Mouse (Mus musculus) embryonic facial prominence, embryonic 15.5 days (tissue): Measurements from ENCODE around the gene Cdkl3. TPM values are rescaled to one million over a fixed set of nuclear protein-coding genes. Genes with fewer than 3 reads are reported as not detected.

Source experiments
- ATAC-seq: fragments of 200-750 bp; cut with Nextera tagmentation; 2 replicates; pipeline ENCODE4 v1.8.0; 2017; ENCODE audit warnings: low read depth, moderate TSS enrichment; ENCODE audit not compliant: insufficient number of reproducible peaks, low FRiP score, low TSS enrichment
- H3K27ac ChIP-seq: fragments of 300-500 bp; sonication (generic); replicated peaks from 2 replicates; pipeline ENCODE4 v1.5.1; 2015; ENCODE audit warnings: mild to moderate bottlenecking, inconsistent platforms
- H3K27me3 ChIP-seq: fragments of 300-500 bp; sonication (generic); 2 replicates; pipeline ENCODE4 v1.6.1; 2015; ENCODE audit warnings: inconsistent platforms
- H3K36me3 ChIP-seq: fragments of 300-500 bp; sonication (generic); 2 replicates; pipeline ENCODE4 v1.6.1; 2015; ENCODE audit warnings: mild to moderate bottlenecking, inconsistent platforms
- H3K4me1 ChIP-seq: fragments of 300-500 bp; sonication (generic); 2 replicates; pipeline ENCODE4 v1.6.1; 2015; ENCODE audit warnings: inconsistent platforms
- H3K4me2 ChIP-seq: fragments of 300-500 bp; sonication (generic); replicated peaks from 2 replicates; pipeline ENCODE4 v1.6.1; 2015; ENCODE audit warnings: mild to moderate bottlenecking, inconsistent platforms
- H3K4me3 ChIP-seq: fragments of 300-500 bp; sonication (generic); replicated peaks from 2 replicates; pipeline ENCODE4 v1.5.1; 2015; ENCODE audit warnings: mild to moderate bottlenecking, inconsistent platforms
- H3K9ac ChIP-seq: fragments of 300-500 bp; sonication (generic); 2 replicates; pipeline ENCODE4 v1.6.1; 2015; ENCODE audit warnings: inconsistent platforms
- H3K9me3 ChIP-seq: fragments of 300-500 bp; sonication (generic); replicated peaks from 2 replicates; pipeline ENCODE4 v1.6.1; 2016; ENCODE audit warnings: inconsistent platforms
- WGBS: fragments of 180-500 bp; shearing (Covaris S2); methylation state at CpG from one replicate; pipeline ENCODE4 v1.1.7; 2015; 5-methylcytosine and 5-hydroxymethylcytosine counted together
- microRNA-seq: library from miRNA; unstranded; fragments of <30 nt; microRNA quantifications from one replicate; pipeline ENCODE4, GENCODE M21; 2016; ENCODE audit warnings: borderline number of aligned reads
- polyA plus RNA-seq: library from polyadenylated mRNA; unstranded; fragments of >200 nt; fragmentation: Nextera tagmentation; extraction: Ambion mirVana; gene quantifications from 2 replicates; pipeline ENCODE4 v1.2.1, GENCODE M21; 2015

Gene Cdkl3
- polyA plus RNA-seq, 1 experiment from 2014 or later = 11.9 TPM

DNA sequence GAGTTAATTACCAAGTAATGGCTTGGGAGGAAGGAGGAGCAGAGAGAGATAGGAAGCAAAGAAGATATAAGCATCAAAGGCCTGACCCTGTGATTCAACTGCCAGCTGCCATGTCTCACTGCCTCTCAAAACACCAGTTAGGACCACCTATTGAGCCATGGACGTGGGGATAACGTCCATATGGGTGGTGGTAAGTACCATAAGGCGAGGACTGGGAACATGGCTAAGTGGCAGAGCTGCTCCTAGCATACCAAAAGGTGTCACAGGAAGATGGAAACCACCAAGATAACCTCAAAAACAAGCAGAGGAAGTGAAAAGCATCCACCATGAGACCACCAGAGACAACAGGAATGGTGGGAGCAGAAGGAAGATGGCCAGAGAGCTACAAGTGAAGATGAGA, 123.1 kb downstream of the Cdkl3 start:
- Histone ChIP-seq H3K36me3 (peaks cover 31% of the 10 kb centered on the region), H3K4me1 (no peaks in the 10 kb centered on the region), H3K27me3 (no peaks in the 10 kb centered on the region), H3K9ac (no peak overlapping the region), H3K27ac (no peak overlapping the region), H3K9me3 (no peaks in the 10 kb centered on the region), H3K4me3 (no peak overlapping the region), H3K4me2 (no peak overlapping the region)
- 85% methylated on average over 3 of the region's 3 CpGs for WGBS
- no peak for ATAC-seq

DNA sequence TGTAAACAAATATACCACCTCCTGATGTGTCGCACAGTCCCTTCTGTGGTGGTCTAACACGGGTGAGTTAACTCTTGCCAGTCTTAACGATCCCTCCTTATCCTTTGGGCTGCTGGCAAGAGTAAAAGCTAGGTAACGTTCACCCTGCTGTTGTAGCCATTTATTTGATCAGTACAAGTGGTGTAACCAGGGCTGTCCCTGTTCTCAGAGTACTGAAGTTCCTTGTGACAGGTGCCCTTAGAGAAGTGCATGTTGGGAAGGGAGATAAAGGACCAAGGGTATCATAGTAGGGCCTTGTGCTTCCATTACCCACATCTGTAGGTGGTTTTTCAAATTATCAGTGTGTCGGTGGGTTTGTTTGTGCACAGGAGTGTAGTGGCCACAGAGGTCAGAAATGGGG, 123.7 kb downstream of the Cdkl3 start:
- Histone ChIP-seq H3K36me3 (peaks cover 25% of the 10 kb centered on the region), H3K9ac (no peak overlapping the region), H3K4me1 (no peaks in the 10 kb centered on the region), H3K4me2 (no peak overlapping the region), H3K27ac (no peak overlapping the region), H3K9me3 (no peaks in the 10 kb centered on the region), H3K4me3 (no peak overlapping the region), H3K27me3 (no peaks in the 10 kb centered on the region)
- WGBS = 68% methylated on average over 5 of the region's 5 CpGs
- ATAC-seq = no peak

GRCm38 (mm10) chr11:52128316-52129061, 124.5 kb downstream of the Cdkl3 start:
- Histone ChIP-seq H3K4me3 (no peak overlapping the region), H3K4me2 (no peak overlapping the region), H3K4me1 (no peaks in the 10 kb centered on the region), H3K36me3 (peaks cover 20% of the 10 kb centered on the region), H3K9me3 (no peaks in the 10 kb centered on the region), H3K27ac (no peak overlapping the region), H3K9ac (no peak overlapping the region), H3K27me3 (no peaks in the 10 kb centered on the region)
- WGBS = 64% methylated on average over 5 of the region's 5 CpGs
- no peak for ATAC-seq

DNA sequence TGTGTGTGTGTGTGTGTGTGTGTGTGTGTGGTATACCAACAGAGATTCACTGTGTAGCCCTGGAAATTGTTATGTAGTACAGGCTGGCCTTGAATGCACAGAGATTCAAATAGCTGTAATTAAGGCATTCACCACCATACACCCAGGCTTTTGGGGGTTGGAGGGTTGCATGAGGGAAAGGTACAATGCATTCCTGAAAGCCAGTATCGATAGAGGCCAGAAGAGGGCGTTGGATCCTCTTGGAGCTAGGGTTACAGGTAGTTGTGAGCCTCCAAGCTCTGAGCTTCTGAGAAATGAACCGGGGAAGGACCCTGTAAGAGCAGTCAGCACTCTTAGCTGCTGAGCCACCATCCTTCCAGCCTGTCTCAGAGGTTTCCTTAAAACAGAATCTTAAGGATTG, 125.2 kb downstream of the Cdkl3 start:
- WGBS = 25% methylated on average over 3 of the region's 3 CpGs
- Histone ChIP-seq H3K4me3 (no peak overlapping the region), H3K4me1 (no peaks in the 10 kb centered on the region), H3K27ac (0 out of 2 replicates have a peak overlapping the region, but pooled peaks have one; percentile 28), H3K4me2 (no peak overlapping the region), H3K36me3 (peaks cover 14% of the 10 kb centered on the region), H3K27me3 (no peaks in the 10 kb centered on the region), H3K9me3 (no peaks in the 10 kb centered on the region), H3K9ac (no peak overlapping the region)
- no peak for ATAC-seq

DNA sequence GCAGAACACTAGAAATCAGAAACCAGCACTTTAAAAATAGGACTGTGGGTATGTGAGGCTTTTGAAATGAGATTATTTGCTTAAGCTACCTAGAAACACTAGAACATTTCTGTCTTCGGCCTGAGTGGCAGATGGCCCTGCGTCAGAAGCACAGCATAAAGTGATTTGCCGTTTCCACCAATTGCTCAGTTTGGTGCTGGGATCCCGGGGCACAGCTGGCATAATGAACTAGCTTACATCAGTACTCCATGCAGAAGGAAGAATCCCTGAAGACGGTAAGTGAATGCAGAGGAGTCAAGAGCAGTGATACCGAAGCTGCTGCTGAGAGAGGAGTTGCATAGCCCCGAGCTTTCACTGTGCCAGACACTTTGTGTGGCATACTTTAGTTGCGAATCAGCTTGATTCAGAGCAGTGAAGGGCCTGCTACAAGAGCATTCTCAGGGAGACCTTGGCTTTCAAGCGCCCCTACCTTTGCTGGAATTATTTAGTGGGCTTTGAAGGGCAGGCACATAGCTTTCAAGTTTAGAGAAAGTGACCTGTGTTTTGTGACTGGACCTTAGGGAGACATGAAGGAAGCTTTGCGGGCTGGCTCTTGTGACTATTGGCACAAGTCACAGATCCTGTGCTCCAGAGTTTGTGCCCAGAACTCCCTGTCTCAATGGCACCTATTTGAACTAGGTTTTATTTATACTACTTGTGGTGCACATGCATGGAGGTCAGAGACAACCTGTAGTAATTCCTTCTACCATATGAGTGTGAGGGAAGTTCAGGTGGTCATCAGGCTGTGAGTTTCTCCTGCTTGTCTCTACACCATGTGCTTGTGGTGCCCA, 125.8 kb downstream of the Cdkl3 start:
- ATAC-seq = no peak
- Histone ChIP-seq H3K4me3 (no peak overlapping the region), H3K27ac (peak overlapping the region; percentile 28; the same call in 1 of the 2 replicates), H3K36me3 (peaks cover 8% of the 10 kb centered on the region), H3K9ac (no peak overlapping the region), H3K27me3 (no peaks in the 10 kb centered on the region), H3K4me1 (no peaks in the 10 kb centered on the region), H3K9me3 (no peaks in the 10 kb centered on the region), H3K4me2 (no peak overlapping the region)
- WGBS = 63% methylated on average over 10 of the region's 10 CpGs

- no peak overlapping the region for H3K4me2 ChIP-seq
Observed at GRCm38 (mm10) chr11:52130451-52131068, 126.5 kb downstream of the Cdkl3 start.

More at GRCm38 (mm10) chr11:52130451-52131068, 126.5 kb downstream of the Cdkl3 start:
- Histone ChIP-seq H3K9me3 (no peaks in the 10 kb centered on the region), H3K4me1 (no peaks in the 10 kb centered on the region), H3K36me3 (peaks cover under 1% of the 10 kb centered on the region), H3K4me3 (no peak overlapping the region), H3K9ac (no peak overlapping the region), H3K27ac (no peak overlapping the region), H3K27me3 (no peaks in the 10 kb centered on the region)
- no peak for ATAC-seq
- 80% methylated on average over 7 of the region's 7 CpGs for WGBS

Small RNA genes lying within 50 kb of the gene (microRNA-seq; reads per million reads assigned to microRNA genes)
- 0.69 reads per million for gene Gm24157
- 9.7 reads per million, percentile 28 among the genes with 10 or more reads in this experiment for gene Mir3061

Other genes with a start within 250 kb of the Cdkl3 start
- 15.2 and 17.4 TPM in 2 replicates for gene Sec24a, start 240.6 kb upstream of the Cdkl3 start, polyA plus RNA-seq
- 111 and 116 TPM in 2 replicates for gene Sar1b, start 240.5 kb upstream of the Cdkl3 start, polyA plus RNA-seq
- gene Jade2, start 146.6 kb upstream of the Cdkl3 start, polyA plus RNA-seq = 2.5 and 2.6 TPM in 2 replicates
- 83.9 and 86.8 TPM in 2 replicates for gene Cdkn2aipnl, start 36.6 kb upstream of the Cdkl3 start, polyA plus RNA-seq
- gene Ube2b, start 3.5 kb upstream of the Cdkl3 start, polyA plus RNA-seq = 234 and 239 TPM in 2 replicates
- gene Ppp2ca, start 94.5 kb downstream of the Cdkl3 start, polyA plus RNA-seq = 76.9 and 80.4 TPM in 2 replicates
- gene Olfr1373, start 141.3 kb downstream of the Cdkl3 start, polyA plus RNA-seq = not detected in 2 replicates
- not detected in 2 replicates for gene Olfr1371, start 209.8 kb downstream of the Cdkl3 start, polyA plus RNA-seq
- gene Skp1a, start 227.8 kb downstream of the Cdkl3 start, polyA plus RNA-seq = 748 and 818 TPM in 2 replicates